Mouse (Mus musculus) embryo, embryonic 11 days (tissue): ENCODE measurements around the gene Cask.
"Not testable (repeated sequence)": the region's sequence is repeated elsewhere in the genome, so short reads cannot be mapped to it uniquely, and the experiment has no call there.

Experiments
- DNase-seq: peaks from one replicate; pipeline ENCODE4 v3.0.0-alpha.2; 2015

The Cask gene

DNA sequence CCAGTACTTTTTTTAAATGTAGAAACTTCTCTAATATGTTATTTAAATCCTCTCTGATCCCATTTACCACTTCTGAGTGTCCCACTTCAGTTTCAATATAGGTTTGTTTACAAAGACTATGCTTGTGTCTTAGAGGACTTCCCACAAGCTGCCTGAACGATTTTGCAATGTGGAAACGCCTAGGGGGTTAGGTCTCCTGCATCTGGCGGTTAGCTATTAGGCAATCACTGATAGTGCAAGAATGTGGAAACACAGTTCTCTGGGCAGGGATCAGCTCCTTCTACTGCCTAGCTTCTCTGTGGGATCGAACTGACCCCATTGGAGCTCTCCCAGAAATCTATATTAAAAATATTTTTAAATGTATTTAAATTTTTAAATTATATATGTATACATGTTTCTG, at the start of gene Cask:
TSS of gene Cask (minus strand) at position 83 of the 400 bp plus-strand sequence.
- peak; percentile 2 for DNase-seq

DNA sequence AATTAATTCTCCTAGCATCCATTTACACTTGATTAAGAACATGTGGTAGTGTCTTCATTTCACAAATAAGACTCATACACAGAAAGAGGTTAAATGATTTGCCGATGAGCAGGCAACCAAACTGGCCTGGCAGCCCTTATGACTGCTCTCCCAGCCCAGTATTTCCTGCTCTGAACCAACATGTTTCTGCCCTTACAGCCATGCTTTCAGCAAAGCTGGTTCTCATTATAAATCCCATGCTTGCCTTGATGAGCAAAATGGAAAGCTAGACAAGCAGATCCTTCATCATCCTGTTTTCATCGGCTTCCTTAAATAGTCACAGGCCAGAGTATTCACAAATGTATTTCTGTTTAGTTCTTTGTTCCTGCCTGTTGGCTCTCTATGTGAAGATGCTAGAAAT, 38.8 kb upstream of the Cask start:
- peak; percentile 24 for DNase-seq

GRCm38 (mm10) chrX:13884348-13884747, 33.2 kb upstream of the Cask start:
- DNase-seq, result no peak

DNA sequence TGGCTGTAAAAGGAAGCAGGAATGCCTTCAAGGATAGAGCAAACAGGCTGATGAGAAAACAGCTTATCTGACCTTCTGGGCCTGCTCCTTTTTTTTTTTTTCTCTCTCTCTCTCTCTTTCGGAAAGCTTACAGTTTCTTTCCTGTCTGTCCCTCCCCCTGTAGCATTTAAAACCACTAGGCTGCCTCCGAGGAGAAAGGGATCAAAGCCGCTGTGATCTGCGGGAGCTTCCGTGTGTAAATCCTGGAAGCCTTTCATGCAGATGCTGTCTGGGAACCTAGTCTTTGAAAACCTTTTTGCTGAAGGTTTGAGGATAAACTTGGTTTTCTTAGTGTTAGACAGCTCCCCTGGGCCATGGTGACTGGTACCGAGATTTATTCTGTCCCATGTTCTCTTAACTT, 30.8 kb upstream of the Cask start:
- peak; percentile 21 for DNase-seq

- no peak for DNase-seq
Measured at GRCm38 (mm10) chrX:13860145-13860544, 9.0 kb upstream of the Cask start.

DNA sequence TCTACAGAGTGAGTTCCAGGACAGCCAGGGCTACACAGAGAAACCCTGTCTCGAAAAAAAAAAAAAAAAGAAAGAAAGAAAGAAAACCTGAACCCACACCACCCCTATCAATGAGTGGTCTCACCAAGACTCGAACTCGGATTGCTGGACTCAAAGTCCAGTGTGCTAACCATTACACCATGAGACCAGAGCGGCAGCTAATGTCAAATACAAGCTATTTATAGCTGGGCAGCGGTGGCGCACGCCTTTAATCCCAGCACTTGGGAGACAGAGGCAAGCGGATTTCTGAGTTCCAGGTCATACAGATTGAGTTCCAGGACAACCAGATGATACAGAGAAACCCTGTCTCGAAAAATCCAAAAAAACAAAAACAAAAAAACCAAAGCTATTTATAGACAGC, 7.9 kb upstream of the Cask start:
- DNase-seq, result no peak

GRCm38 (mm10) chrX:13848473-13848872, 2.7 kb downstream of the Cask start:
- DNase-seq, result no peak

DNA sequence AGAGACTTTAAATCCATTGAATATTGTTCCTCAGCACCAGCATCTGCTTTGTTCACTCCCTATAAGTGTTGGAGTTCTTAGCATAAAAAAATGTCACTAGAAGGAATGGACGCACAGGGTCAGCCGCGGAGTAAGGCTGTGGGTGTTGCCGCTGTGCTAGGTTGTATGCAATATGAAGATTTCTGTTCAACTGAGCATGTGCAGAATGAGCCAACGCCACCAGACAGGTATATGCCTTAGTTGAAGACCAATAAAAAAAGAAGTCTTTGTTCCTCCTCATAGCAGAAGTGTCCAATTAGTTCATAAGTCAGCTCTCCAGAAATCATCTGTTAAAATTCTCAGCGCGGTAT, 3.7 kb downstream of the Cask start:
- peak; percentile 23 for DNase-seq

DNA sequence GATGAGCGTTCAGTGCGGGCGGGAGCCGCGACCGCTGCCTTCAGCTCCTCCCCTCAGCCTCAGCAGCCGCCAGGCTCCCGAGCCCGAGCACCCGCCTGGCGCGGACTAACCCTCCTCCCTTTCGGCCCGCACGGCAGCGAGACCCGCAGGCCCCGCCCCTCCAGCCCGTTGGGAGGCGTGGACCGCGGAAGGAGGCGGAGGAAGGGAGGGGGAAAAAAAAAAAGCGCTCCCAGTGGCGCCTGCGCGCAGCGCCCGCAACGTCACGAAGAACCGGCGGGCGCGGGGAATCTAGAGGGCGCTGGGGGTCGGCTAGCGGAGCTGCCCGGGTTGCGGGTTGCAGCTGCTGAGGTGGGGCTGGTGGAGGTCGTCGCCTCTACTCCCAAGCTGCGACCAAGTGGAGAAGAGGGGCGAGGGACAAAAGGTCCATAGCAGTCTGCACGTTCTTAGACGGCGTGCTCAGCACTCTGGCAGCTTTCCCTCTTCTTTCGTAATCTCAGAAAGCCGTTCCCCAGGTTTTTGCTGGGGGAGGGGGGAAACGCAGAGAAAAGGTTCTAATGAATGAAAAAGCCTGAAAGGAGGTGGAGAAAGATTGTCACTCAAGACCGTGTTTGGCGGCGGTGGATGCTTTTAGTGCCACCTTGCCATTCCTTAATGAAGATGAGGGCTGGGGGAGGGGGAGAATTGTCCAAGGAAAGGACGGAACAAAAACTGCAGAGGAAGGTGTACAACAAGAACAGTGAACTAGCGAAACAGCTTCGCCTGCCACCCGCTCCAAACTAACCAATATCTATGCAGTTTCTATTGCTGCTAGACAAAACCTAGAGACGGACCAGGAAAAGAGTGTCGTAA, 4.3 kb downstream of the Cask start:
- DNase-seq, result peak; percentile 93

GRCm38 (mm10) chrX:13845858-13846652, 5.1 kb downstream of the Cask start:
- peak; percentile 70 for DNase-seq

- DNase-seq, result peak; percentile 22
Measured at GRCm38 (mm10) chrX:13845141-13845857, 5.9 kb downstream of the Cask start.

DNA sequence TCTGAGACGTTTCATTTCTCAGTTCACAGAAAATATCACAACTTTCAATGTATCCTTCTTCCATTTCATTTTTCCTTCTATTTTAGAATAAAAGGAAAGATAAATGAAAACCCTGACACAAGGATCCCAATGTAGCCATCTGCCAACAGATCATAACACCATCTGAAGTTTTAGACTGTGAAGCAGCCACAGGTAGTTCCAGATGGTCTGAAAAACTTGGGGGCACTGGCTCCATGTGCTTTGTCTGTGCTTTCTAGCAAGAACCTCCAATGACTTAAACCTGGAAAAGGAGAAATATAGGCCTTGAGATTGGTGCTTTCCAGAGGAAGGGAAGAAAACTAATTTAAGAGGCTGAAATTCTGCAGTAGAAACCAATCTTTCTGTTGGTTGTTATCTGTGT, 28.4 kb downstream of the Cask start:
- DNase-seq, result no peak

- DNase-seq, result no peak
Measured at GRCm38 (mm10) chrX:13798754-13799153, 52.4 kb downstream of the Cask start.

DNA sequence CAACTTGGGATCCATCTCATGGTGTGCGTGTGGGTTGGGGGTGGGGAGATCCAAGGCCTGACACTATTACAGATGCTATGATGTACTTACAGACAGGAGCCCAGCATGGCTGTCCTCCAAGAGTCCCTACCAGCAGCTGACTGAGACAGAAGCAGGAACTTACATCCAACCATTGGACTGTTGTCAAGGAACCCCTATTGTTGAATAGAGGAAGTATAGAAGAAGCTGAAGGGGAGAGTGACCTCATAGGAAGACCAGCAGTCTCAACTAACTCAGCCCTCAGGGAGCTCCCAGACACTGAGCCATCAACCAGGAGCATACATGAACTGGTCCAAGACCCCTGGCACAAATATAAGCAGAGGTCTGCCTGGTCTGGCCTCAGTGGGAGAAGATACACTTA, 85.5 kb downstream of the Cask start:
- no peak for DNase-seq

- no peak for DNase-seq
Measured at GRCm38 (mm10) chrX:13765024-13765423, 86.1 kb downstream of the Cask start.

DNA sequence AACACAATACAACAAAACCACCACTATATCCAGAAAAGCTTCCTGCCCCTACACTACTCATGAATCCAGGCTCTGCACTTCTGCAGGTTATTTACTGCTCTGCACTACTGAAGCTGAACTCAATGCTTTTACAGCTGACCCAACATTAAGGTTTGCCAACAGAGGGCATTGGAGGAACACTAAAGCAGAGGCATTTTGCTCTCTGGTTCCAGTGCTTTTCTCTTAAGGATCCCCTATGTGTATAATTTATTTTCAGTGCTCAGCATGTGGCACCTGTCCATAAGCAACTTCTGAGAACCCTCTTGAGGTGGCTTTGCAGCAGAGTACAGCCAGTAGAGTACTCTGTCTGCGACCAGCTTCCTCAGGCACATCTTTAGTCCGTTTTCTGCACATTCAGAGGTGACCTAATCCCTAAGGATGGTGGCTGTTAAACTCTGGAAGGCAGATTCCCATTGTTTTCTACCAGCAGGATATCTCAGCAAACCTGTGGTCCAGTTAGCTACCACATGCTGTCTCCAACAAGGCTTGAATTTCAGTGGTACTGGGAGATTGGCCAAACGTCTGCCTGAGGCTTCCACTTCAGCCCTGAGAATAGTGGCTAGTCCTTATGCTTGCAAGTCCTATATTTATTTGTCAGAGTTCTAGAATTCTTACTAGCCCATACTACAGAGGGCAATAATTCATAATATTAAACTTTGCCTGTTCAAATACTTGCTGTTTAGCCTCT, 93.7 kb downstream of the Cask start:
- DNase-seq, result no peak

DNA sequence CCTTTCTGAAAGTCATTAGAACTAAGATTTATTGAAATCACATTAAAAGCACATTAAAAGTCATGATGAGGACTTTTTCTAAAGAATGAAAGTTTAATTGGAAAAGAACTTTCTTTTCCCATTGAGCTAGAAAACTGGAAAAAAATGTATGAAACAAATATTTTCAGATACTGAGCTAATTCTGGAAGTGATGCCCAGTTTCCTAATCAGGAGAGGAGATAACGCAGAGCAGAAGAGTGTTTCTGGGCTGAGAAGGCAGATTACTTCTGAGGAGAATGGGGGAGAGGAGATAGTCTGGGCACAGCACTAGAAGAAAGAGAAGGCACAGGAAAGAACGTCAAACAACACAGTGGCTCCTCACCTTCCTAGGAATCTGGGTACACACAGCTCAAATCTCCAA, 110.1 kb downstream of the Cask start:
- DNase-seq, result no peak

DNA sequence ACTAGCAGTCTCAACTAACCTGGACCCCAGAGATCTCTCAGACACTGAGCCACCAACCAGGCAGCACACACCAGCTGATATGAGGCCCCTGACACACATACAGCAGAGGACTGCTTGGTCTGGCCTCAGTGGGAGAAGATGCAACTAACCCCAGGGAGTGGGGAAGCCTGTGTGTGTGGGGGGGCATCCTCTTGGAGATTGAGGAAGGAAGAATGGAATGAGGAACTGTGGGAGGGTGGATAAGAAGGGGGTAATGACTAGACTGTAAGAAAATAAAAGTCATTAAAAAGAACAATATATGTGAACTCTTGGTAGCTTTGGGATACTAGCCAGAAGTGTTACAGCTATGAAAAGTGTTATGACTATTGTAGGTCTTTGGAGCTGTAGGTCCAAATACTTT, 120.4 kb downstream of the Cask start:
- not testable (repeated sequence) for DNase-seq

GRCm38 (mm10) chrX:13729835-13730480, 121.2 kb downstream of the Cask start:
- DNase-seq, result no peak

DNA sequence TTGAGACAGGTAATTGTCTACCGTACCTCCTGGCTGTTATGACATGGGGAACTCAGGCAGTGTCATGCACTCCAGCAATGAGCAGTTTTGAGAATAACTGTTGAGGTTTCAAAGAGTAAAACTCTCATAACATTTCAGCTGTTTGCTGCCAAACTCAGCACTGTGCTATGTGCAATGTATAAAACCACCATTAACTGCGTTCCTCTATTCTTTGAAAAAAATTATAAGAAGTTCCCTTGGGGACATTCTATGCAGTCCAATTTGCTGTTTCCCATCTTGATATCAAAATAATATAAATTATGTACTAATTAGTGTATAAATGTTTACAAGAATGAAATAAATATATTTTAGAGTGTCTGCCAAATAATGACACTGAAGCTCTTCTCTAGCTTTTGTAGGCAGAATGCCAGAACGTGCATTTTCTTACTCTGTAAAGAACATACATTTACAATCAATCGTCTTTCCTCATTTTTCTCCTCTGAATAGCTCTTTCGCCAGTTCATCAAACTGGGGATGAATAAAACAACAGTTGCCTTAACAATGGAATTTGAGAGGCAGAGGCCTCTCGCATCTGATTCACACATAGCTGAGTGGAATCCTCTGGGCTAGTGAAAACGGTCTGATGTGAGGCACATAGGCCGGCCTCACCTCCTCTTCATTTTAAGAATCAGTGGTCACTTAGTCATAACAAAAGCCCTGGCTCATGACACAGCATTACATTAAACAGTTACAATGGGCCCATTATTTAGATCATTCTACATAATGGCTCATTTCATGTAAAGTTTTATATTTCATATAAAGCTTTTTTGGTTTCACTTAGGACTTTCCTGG, 125.4 kb downstream of the Cask start:
- DNase-seq, result no peak

DNA sequence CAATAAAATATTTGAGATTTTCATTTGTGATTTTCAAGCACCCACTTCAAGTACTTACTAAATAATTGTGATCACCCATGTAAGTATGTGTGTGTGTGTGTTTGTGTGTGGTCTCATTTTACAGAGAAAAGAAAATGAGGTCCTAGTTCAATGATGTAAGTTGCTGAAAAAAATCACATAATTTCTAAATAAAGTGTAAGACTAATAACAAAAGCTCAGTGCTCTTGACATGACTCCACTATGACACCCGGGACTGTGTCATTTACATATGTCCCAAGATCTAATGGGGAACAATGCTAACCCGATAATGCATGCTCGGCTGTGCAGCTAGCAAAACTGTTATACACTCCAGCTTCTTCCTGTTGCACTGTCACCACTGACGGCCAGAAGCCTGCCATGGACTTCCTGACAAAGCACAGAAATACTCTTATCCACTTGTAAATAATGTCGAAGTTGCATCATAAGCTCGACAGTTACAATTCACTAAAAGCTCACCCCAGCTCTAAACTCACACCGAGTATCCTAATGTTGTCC, 130.8 kb downstream of the Cask start:
- no peak for DNase-seq
